Mouse (Mus musculus) B cell, adult 2 months (primary cell): ENCODE measurements around the gene Rgs14.

Experiments used
- DNase-seq, 2 experiments: peaks; one replicate each; pipeline ENCODE4 v3.0.0; 2022

Rgs14 gene

DNA sequence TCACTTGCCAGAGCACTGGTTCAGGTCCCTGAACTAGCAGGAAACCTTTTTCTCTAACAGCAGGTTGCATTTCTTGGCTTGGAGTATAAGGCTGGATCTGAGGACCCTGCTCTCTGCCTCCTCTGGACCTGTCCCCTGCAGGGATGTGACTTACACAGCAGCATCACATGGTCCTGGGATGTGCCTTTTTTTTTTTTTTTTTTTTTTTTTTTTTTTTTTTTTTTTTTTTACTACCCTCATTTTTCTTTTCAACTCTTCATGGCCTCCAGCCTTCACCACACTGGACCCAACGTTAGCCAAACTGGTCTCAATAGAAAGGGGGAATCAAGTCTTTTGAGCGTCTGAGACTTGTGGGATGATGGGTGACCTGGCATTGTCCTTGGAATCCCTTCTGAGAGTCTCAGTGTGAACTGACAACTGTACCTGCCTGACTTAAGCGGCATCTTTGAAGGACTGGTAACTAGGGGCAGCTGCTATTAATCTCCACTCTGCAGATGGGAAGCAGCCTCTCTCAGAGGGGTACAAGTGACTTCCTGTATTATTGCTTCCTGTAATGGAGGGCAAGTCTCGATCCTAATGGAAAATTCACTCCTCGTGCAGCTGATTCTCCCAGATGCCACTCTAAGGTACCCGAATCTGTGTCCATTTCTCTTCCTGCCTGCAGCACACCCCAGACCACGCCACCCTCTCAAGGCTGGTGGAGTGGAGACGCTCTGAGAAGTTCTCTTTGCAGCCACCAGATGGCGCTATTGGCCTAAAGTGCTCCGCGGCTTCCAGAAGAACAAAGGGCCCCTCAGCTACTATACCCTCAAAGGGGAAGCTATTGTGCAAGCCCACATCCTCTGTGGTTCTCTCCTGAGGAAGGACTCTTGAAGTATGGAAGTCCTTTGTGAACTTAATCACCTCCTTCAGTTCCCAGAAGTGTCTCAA lies 35.6 kb downstream of the Rgs14 start:
- peak; percentile 88 for DNase-seq

DNA sequence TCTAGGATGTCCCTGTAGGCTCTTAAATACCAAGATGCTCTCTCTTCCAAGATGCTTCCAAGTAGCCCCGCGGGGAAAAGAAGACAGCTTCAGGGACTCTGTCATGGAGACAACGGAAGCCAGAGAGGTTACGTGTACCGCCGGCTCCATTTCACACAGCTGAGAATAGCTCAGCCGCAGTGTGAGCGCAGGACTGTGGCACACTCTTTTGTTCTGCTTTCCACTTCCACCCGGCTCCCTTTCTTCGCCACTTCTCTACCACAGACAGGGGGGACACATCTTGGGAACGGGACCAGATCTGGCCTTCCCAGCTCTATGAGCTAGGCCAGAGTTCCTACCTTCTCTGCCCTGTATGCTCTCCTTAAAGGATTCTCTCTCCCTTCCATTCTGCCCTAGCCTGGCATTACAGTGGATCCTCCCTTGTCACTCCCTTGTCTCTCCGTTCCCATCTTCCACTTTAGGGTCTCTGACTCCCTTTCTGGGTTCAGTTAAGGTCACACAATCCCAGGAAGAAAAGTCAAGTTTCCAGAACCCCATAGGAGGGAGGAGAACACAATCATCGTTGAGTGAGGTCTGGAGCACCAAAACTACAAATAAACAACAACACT lies 36.4 kb downstream of the Rgs14 start:
- no peak for DNase-seq

DNA sequence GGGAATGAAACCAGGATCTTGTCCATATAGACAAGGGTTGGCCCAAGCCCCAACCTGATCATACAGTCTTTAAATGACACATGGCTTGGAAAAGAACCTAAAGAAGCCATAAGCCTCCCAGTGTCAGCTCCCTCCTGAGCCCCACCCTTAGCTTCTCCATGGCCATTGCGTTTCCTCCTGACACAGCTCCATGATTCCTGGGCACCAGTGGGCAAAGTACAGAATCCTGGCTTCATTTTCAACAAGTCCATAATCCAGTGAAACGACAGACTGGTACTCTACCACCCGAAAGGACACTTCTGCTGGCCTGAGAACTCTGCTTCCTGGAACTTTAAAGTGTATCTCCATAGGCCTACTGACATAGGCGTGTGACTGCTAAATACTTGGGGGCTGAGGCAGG lies 37.8 kb downstream of the Rgs14 start:
- no peak for DNase-seq

- DNase-seq = no peak
These were observed 39.1 kb downstream of the Rgs14 start for GRCm38 (mm10) chr13:55408546-55409120.

DNA sequence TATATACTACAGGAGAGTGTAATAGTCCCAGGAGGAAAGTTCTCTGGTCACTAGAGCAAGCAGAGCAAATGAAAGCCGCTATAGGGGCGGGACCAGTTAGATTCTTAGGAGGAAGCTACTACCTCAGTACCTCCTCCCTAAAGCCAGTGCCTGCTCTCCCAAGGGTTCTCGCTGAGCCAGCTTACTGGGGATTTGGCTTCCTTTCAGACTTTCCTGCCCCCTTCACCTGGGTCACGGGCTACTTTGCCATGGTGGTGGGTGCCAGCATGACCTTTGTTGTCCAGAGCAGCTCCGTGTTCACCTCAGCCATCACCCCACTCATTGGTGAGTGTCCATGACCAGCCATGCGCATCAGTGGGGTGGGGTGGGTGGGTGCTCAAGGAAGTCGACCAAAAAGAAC lies 42.3 kb downstream of the Rgs14 start:
- DNase-seq = peak in 1 of 2 experiments; percentile 12

DNA sequence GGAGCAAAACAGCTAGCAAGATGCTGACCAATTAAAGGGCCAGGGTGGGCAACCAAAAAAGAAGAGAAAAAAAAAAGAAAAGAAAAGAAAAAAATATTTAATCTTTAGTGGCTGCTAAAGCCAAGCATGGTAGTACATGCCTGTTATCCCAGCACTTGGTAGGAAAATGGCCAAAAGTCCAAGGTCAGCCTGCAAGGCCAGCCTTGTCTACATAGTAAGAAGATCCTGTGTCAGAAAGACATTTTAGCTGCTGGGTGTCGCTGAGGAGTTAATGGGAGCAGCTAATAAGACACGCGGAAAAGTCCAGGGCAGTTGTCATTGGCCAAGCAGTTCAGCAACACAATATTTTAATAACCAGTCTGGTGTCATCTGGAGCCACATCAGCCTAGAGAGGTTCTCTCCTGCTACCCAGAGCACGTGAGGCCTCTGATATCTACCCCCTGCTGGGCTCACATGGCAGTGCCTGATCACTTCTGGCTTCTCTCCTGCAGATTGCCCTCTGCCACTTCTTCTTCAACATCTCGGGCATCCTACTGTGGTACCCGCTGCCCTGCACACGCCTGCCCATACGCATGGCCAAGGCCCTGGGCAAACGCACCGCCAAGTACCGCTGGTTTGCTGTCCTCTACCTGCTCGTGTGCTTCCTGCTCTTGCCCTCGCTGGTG lies 43.2 kb downstream of the Rgs14 start:
- peak; percentile 31 to 36 for DNase-seq

- no peak for DNase-seq
These were observed 43.8 kb downstream of the Rgs14 start for GRCm38 (mm10) chr13:55413333-55413732.

GRCm38 (mm10) chr13:55414743-55415380 lies 45.3 kb downstream of the Rgs14 start, which contains the start of gene Pfn3:
Gene Pfn3, minus strand, starts transcription at chr13:55415232.
- DNase-seq = peak; percentile 38 to 42

- peak; percentile 97 to 98 for DNase-seq
These were observed 48.5 kb downstream of the Rgs14 start for GRCm38 (mm10) chr13:55418004-55418403.

DNA sequence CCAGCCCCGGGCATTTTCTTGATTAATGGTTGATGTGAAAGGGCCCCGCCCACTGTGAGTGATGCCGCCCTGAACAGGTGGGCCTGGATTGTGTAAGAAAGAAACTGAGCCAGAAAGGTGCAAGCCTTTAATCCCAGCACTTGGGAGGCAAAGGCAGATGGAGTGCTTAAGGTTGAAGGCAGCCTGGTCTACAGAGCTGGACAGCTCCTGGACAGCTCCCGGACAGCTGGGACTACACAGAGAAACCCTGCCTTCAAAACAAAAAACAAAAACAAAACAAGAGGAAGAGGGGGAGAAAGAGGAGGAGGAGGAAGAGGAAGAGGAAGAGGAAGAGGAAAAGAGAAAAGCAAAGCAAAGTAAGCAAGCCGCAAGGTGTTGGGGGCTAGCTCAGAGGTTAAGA lies 49.6 kb downstream of the Rgs14 start:
- no peak for DNase-seq

DNA sequence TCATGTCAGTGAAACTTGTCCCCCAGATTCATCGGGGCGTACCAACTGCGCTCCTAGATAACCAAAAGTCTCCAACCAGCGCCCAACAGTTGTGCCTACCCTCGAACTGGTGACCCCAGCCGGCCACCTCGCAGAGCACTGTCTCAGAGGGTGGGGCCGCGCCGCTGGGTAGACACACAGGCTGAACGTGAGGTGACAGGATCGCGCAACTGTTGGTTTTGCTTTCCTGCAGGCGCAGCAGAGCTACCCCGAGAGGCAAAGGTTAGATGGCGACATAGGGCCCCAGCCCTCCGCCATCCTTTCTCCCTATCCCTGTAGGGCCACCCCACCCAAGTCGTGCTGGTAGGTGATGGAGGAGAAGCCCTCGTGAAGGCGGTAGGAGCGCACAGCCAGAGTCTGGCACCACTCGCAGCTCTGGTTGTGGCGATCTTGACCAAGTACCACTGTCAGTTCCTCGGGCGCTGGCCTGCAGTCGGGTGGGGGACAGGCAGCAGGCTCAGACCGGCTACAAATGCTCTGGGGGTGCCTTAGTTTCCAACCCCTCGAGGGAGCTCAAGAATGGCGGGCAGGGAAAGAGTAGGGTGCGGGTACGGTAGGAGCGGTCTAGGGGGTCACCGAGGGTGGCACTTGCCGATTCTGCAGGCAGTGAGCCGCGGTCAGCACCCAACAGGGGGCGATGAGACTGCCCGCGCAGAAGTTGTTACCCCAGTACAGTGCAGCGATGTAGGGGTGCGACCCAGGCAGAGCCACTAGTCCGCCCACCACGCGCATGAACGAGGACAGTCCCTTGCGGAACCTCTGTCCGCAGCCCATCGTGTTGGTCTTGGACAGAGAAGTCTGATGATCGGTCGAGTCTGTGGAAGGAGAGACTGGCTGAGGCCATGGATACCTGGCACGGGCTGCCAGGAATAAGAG lies 50.7 kb downstream of the Rgs14 start:
- DNase-seq = no peak

DNA sequence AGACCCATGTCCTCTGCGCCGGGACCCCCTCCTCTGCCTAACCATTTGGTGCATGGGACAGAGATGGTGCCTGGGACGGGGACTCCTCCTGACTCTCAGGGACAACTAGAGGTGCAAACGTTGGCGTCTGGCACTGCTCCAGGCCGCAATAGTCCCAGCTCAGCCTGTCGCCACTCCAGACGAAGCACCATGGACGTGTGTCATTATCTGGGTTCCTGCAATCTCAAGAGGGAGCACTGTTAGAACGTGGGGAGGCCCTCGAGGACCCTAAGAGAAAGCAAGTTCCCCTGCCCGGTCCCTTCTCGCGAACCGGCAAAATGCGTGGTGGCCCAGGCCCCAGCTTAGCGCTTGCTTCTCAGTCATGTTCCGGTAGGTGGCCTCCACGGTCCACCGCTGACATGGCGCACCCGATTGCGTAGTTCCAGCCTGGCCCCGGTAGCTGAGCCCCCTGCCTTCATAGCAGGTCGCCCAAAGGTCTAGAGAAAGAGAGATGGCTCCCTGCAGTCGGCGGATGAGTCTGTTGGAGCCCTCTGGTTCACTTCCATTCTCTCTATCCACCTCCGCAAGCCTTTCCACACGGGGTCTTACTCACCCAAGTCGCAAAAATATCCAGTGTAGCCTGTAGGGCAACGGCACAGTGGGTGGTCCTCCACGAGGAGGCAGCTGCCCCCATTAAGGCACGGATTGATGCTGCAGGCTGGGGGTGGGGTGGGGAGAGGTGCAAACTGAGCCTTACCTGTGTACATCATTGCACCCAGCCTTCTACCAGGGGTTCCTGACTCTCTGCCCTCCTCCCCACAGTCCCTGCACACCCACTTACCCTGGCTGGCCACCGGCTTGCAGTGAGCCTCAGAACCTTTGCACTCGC lies 51.6 kb downstream of the Rgs14 start:
- DNase-seq = peak; percentile 84 to 87

DNA sequence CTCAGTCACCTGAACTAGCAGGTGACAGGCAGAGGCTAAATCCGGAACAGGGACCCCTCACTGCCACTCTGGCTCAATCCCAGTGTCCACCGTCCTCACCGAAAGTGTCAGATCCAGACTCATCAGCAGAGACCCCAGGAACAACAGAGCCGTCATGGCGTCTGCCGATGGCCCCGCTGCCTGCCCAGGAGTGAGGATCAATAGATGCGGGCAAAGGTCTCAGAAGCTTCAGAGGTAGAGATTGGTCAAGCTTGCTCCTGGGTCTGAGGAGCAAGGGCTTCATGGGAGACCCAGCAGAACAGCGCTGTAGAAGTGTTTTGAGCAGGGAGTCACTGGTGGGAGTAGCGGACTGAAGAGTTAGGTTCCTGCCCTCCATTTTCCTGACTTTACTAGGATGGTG lies 57.1 kb downstream of the Rgs14 start, which contains the start of gene F12:
Gene F12, minus strand, starts transcription at position 181 of the 400 bp plus-strand sequence.
- no peak for DNase-seq

DNA sequence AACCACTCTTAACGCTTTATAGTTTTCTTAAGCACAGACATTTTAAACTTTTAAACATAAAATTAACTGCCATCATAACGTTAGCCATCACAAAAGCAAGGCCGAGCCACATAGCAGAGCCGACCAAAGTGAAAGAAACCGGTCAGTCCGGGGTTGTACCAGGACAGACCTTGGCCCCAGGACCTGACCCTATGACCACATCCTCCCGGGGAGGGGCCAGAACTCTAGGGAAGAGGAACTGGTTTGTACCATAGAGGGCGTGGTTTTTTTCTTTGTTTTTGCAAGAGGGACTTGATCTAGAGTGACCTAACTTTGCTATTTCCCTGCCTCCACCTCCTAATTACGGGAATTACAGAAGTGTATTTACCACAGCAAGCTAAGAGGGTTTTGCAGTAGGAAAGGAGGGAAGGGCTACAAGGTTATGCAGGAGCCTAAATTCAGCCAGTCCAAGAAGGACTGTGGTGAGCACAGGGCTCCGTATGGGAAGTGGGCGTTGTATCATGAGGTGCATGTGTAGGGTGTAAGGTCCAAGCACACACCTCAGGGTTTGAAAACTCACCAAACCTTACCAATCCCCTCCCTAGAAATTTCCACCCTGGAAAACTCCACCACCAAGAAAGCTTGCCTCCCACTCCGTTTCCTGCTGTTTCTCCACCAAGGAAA lies 59.8 kb downstream of the Rgs14 start:
- peak; percentile 78 to 83 for DNase-seq

DNA sequence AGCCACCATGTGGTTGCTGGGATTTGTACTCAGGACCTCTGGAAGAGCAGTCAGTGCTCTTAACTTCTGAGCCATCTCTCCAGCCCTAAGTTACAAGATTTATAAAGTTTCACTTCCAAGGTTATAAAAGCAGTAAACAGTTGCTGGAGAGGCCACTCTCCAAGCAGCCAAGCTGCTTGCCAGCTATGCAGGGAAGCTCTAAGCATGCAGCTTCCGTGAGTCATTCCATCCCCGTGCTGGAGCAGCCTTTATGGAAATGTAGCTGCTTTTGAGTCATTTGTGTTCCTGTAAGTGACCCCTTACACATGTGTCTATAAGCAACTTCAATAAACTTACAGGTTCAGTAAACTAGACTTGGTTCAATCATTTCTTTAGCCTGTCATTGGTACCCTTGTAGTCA lies 61.0 kb downstream of the Rgs14 start:
- DNase-seq = no peak

DNA sequence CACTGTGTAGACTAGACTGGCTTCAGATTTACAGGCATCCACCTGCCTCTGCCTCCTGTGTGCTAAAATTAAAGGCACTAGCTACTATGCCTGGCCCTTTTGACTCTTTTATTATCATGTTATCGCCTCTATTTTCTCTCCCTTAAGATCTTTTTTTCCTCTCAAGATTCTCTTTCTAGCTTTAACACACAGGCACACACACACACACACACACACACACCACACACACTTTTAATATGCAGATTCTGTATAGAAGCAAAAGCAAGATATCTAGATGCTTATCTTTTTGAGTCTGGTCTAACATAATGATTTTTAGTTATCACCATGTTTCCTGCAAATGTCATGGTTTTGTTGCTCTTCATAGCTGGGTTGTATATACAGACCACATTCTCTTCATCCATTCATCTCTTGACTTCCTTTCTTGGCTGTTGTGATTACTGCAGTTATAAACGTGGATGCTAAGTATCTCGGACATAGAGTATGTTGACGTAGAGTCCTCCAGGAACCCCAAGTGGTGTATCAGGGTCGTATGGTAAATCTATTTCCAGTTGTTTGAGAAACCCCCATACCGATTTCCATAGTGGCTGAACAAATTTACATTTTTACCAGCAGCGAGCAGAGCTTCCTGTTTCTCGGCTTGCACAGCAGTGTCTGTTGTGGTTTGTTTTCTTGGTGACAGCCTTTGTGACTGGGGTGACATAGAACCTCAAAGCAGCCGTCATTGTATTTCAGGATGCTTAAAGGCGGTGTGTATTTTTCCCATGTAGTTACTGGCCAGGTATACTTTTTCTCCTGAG lies 62.6 kb downstream of the Rgs14 start:
- peak; percentile 71 to 76 for DNase-seq
